Mouse (Mus musculus) heart, embryonic 14.5 days (tissue): ENCODE data around the gene Bloc1s5. TPM values are rescaled to one million over a fixed set of nuclear protein-coding genes. Genes with fewer than 3 reads are reported as not detected.

Source experiments
- ATAC-seq: fragments of 200-750 bp; cut with Nextera tagmentation; 2 replicates; pipeline ENCODE4 v1.8.0; 2017; ENCODE audit warnings: low read depth, moderate TSS enrichment; ENCODE audit not compliant: insufficient number of reproducible peaks, insufficient read depth, low FRiP score
- H3K27ac ChIP-seq, 2 experiments: fragments of 200-500 bp in 1 of 2; fragments of 300-500 bp in 1 of 2; sonication (generic) in 1 of 2; replicated peaks in 1 of 2; 2 replicates each; pipeline ENCODE4 v1.5.1; 2012 to 2014; ENCODE audit warnings: low read depth in 2 of 2, low read length in 2 of 2, control low read depth in 1 of 2, mild to moderate bottlenecking in 1 of 2, mixed read lengths in 1 of 2; ENCODE audit not compliant: control insufficient read depth in 1 of 2, insufficient read depth in 1 of 2
- H3K27me3 ChIP-seq: fragments of 300-500 bp; sonication (generic); 2 replicates; pipeline ENCODE4 v1.6.1; 2014; ENCODE audit warnings: mild to moderate bottlenecking, low read length, control low read depth; ENCODE audit not compliant: control insufficient read depth, insufficient read depth
- H3K36me3 ChIP-seq: fragments of 300-500 bp; sonication (generic); 2 replicates; pipeline ENCODE4 v1.6.1; 2014; ENCODE audit warnings: mild to moderate bottlenecking, control low read depth, low read length, mixed read lengths; ENCODE audit not compliant: control insufficient read depth, insufficient read depth
- H3K4me1 ChIP-seq, 2 experiments: fragments of 200-500 bp in 1 of 2; fragments of 300-500 bp in 1 of 2; sonication (generic) in 1 of 2; 2 replicates each; pipeline ENCODE4 v1.6.1; 2012 to 2014; ENCODE audit warnings: low read length in 2 of 2, control low read depth in 1 of 2, mixed read lengths in 1 of 2; ENCODE audit not compliant: control insufficient read depth in 2 of 2, insufficient read depth in 2 of 2
- H3K4me2 ChIP-seq: fragments of 300-500 bp; sonication (generic); 2 replicates; pipeline ENCODE4 v1.6.1; 2014; ENCODE audit warnings: mild to moderate bottlenecking, low read length
- H3K4me3 ChIP-seq, 2 experiments: fragments of 200-500 bp in 1 of 2; fragments of 300-500 bp in 1 of 2; sonication (generic) in 1 of 2; 2 replicates each; pipeline ENCODE4 v1.5.1; 2012 to 2014; ENCODE audit warnings: low read length in 2 of 2, mild to moderate bottlenecking in 2 of 2, control low read depth in 1 of 2, low read depth in 1 of 2, moderate library complexity in 1 of 2; ENCODE audit not compliant: control insufficient read depth in 1 of 2, insufficient read depth in 1 of 2
- H3K9ac ChIP-seq: fragments of 300-500 bp; sonication (generic); 2 replicates; pipeline ENCODE4 v1.6.1; 2014; ENCODE audit warnings: mild to moderate bottlenecking, low read length
- H3K9me3 ChIP-seq: fragments of 300-500 bp; sonication (generic); 2 replicates; pipeline ENCODE4 v1.6.1; 2016; ENCODE audit warnings: low read length, control low read depth; ENCODE audit not compliant: control insufficient read depth
- WGBS: fragments of 180-500 bp; shearing (Covaris S2); extraction: QIAGEN DNeasy Blood & Tissue Kit; methylation state at CpG from one replicate; pipeline ENCODE4 v1.1.7; 2014; 5-methylcytosine and 5-hydroxymethylcytosine counted together
- polyA plus RNA-seq: library from polyadenylated mRNA; unstranded; fragments of >200 nt; fragmentation: Nextera tagmentation; extraction: Ambion mirVana; gene quantifications from 2 replicates; pipeline ENCODE4 v1.2.1, GENCODE M21; 2014

Bloc1s5 gene
- polyA plus RNA-seq, 1 experiment from 2014 or later = 17.4 TPM

DNA sequence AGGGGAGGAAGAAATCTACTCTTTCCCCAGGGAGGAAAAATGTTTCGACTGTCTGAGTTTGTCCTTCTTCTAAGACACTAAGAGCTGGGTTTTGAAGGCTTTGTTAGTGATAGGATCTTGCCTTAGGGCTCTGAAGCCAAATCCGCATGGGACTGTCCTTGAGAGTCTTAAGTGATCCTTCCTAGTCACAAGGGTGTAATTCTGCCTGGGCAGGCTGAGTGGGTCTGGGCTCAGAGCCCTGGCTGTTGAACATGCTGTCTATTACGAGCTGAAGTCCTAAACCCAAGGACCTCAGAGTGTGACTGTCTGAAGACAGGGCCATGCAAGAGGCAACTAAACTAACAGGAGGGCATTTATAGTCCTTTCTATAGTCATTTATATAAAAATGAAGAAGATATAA, 89.4 kb downstream of the Bloc1s5 start:
- Histone ChIP-seq H3K4me2 (no peak overlapping the region), H3K4me1 (no peaks in the 10 kb centered on the region; a peak in 1 of 4 replicates), H3K27me3 (no peaks in the 10 kb centered on the region), H3K9me3 (no peaks in the 10 kb centered on the region), H3K36me3 (no peaks in the 10 kb centered on the region), H3K27ac (no peak overlapping the region), H3K9ac (no peak overlapping the region), H3K4me3 (no peak overlapping the region)
- ATAC-seq = no peak
- 61% methylated on average over 3 of the region's 3 CpGs for WGBS

DNA sequence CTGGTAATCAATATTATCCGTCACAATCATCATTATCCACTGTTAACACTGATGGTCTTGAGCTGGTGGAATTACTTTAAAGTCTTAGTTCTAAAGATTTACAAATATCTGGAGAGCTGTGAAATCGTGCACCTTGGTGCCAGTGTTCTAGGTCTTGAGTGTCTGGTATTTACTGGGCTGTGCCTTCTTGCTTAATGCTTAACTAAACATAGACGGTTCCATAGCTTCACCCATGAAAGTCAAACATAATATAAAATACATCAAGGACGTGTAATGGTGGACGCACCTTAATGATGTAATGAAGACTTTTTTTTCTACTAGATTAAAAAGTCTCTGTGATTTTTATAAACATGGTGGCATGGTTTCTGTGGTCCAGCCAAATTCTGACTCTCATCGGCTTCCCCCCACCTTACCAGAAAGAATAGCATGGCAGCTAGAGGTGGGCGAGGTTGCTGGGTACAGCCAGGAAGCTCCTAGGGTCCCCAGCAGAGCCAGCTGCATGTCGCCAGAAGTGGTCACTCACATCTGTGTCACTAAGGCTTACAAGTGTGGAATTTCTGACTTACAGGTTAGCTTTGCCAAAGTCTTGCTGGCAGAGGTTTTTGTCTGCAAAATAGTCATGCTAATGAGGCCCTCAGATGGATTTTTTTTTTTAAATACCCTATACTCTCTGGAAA, 90.0 kb downstream of the Bloc1s5 start:
- Histone ChIP-seq H3K9me3 (no peaks in the 10 kb centered on the region), H3K27me3 (no peaks in the 10 kb centered on the region), H3K4me3 (no peak overlapping the region), H3K27ac (no peak overlapping the region), H3K36me3 (no peaks in the 10 kb centered on the region), H3K4me1 (no peaks in the 10 kb centered on the region; a peak in 1 of 4 replicates), H3K9ac (no peak overlapping the region), H3K4me2 (no peak overlapping the region)
- no peak for ATAC-seq
- 76% methylated on average over 8 of the region's 8 CpGs for WGBS

DNA sequence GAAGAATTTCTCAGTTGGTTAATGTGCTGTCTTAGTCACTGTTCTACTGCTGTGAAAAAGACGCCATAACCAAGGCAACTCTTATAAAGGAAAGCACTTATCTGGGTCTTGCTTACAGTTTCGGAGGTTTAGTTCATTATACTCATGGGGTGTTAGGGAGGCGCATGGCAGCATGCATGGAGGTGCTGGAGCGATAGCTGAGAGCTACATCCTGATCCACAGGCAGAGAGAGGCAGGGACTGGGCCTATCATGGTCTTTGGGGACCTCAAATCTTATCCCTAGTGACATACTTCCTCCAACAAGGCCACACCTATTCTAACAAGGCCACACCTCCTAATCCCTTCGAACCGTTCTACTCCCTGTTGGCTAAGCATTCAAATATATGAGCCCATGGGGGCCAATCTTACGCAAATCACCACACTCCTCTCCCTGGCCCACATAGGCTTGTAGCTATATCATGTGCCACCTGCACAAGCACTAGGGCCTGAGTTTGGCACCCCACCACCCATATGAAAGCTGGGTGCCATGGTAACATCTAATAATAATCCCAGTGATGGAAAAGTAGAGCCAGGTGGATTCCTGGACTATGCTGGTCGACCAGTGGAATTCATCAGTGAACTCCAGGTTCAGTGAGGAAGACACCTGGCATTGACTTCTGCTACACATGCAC, 91.3 kb downstream of the Bloc1s5 start:
- Histone ChIP-seq H3K27me3 (no peaks in the 10 kb centered on the region), H3K9ac (no peak overlapping the region), H3K4me2 (no peak overlapping the region), H3K9me3 (no peaks in the 10 kb centered on the region), H3K36me3 (no peaks in the 10 kb centered on the region), H3K4me1 (no peaks in the 10 kb centered on the region; a peak in 1 of 4 replicates), H3K27ac (no peak overlapping the region), H3K4me3 (no peak overlapping the region)
- 78% methylated on average over 8 of the region's 8 CpGs for WGBS
- ATAC-seq = no peak

Other genes starting within 250 kb of the Bloc1s5 start
- gene Txndc5, start 106.3 kb downstream of the Bloc1s5 start, polyA plus RNA-seq = 205 and 207 TPM in 2 replicates
- 38.4 and 41.5 TPM in 2 replicates for gene Eef1e1, start 23.9 kb upstream of the Bloc1s5 start, polyA plus RNA-seq